Mouse (Mus musculus): ENCODE data around the gene Col25a1. TPM values are rescaled to one million over a fixed set of nuclear protein-coding genes. Genes with fewer than 3 reads are reported as not detected.

Gene Col25a1
- 10 to 100 TPM; 77.6 to 79.5 TPM for total RNA-seq (2021)

- DNase-seq: no peak
Observed at GRCm38 (mm10) chr3:130131201-130131600, at the start of gene Col25a1. Col25a1 (plus strand) TSS chr3:130131501.

- no peak for DNase-seq
Observed at GRCm38 (mm10) chr3:130083312-130083711, 48.0 kb upstream of the Col25a1 start.

GRCm38 (mm10) chr3:130086372-130087080 is 44.8 kb upstream of the Col25a1 start:
- DNase-seq: no peak

- DNase-seq: no peak
Observed at GRCm38 (mm10) chr3:130087466-130087865, 43.8 kb upstream of the Col25a1 start.

- DNase-seq: no peak
Observed at GRCm38 (mm10) chr3:130088654-130089053, 42.6 kb upstream of the Col25a1 start.

- no peak for DNase-seq
Observed at GRCm38 (mm10) chr3:130090460-130090859, 40.8 kb upstream of the Col25a1 start.

GRCm38 (mm10) chr3:130094125-130094704 is 37.1 kb upstream of the Col25a1 start:
- DNase-seq: no peak

- DNase-seq: peak; percentile 18 to 47
Observed at GRCm38 (mm10) chr3:130095160-130095781, 36.0 kb upstream of the Col25a1 start.

- DNase-seq: no peak
Observed at GRCm38 (mm10) chr3:130103486-130103885, 27.8 kb upstream of the Col25a1 start.

- no peak for DNase-seq
Observed at GRCm38 (mm10) chr3:130104471-130104870, 26.8 kb upstream of the Col25a1 start.

- no peak for DNase-seq
Observed at GRCm38 (mm10) chr3:130116886-130117285, 14.4 kb upstream of the Col25a1 start.

GRCm38 (mm10) chr3:130127840-130128239 is 3.5 kb upstream of the Col25a1 start:
- DNase-seq: no peak

GRCm38 (mm10) chr3:130128564-130128963 is 2.7 kb upstream of the Col25a1 start:
- peak; percentile 37 to 41 for DNase-seq

- no peak for DNase-seq
Observed at GRCm38 (mm10) chr3:130129635-130130206, 1.6 kb upstream of the Col25a1 start.

- no peak for DNase-seq
Observed at GRCm38 (mm10) chr3:130137204-130137603, 5.9 kb downstream of the Col25a1 start.

GRCm38 (mm10) chr3:130137640-130138039 is 6.3 kb downstream of the Col25a1 start:
- DNase-seq: no peak

GRCm38 (mm10) chr3:130145874-130146273 is 14.6 kb downstream of the Col25a1 start:
- no peak for DNase-seq

- no peak for DNase-seq
Observed at GRCm38 (mm10) chr3:130147827-130148226, 16.5 kb downstream of the Col25a1 start.

- no peak for DNase-seq
Observed at GRCm38 (mm10) chr3:130149180-130149579, 17.9 kb downstream of the Col25a1 start.

GRCm38 (mm10) chr3:130153117-130153516 is 21.8 kb downstream of the Col25a1 start:
- DNase-seq: no peak

- DNase-seq: no peak
Observed at GRCm38 (mm10) chr3:130157551-130157950, 26.2 kb downstream of the Col25a1 start.

GRCm38 (mm10) chr3:130159906-130160305 is 28.6 kb downstream of the Col25a1 start:
- no peak for DNase-seq

GRCm38 (mm10) chr3:130160902-130161301 is 29.6 kb downstream of the Col25a1 start:
- no peak for DNase-seq
